Mouse (Mus musculus) heart, embryonic 12.5 days (tissue): Measurements from ENCODE around the gene Pnkd. TPM values are rescaled to one million over a fixed set of nuclear protein-coding genes. Genes with fewer than 3 reads are reported as not detected.

ENCODE experiments used
- ATAC-seq: fragments of 200-750 bp; cut with Nextera tagmentation; 2 replicates; pipeline ENCODE4 v1.8.0; 2017; ENCODE audit warnings: moderate TSS enrichment, moderate library complexity; ENCODE audit not compliant: insufficient number of reproducible peaks, low FRiP score
- H3K27ac ChIP-seq: fragments of 300-500 bp; sonication (generic); 2 replicates; pipeline ENCODE4 v1.5.1; 2016; ENCODE audit warnings: mild to moderate bottlenecking, moderate library complexity; ENCODE audit not compliant: poor library complexity, severe bottlenecking
- H3K27me3 ChIP-seq: fragments of 300-500 bp; sonication (generic); replicated peaks from 2 replicates; pipeline ENCODE4 v1.6.1; 2016; ENCODE audit warnings: mild to moderate bottlenecking, moderate library complexity
- H3K36me3 ChIP-seq: fragments of 300-500 bp; sonication (generic); 2 replicates; pipeline ENCODE4 v1.6.1; 2016; ENCODE audit warnings: mild to moderate bottlenecking, moderate library complexity
- H3K4me1 ChIP-seq: fragments of 300-500 bp; sonication (generic); replicated peaks from 2 replicates; pipeline ENCODE4 v1.6.1; 2016; ENCODE audit warnings: mild to moderate bottlenecking
- H3K4me2 ChIP-seq: fragments of 300-500 bp; sonication (generic); 2 replicates; pipeline ENCODE4 v1.6.1; 2016; ENCODE audit warnings: mild to moderate bottlenecking, moderate library complexity
- H3K4me3 ChIP-seq: fragments of 300-500 bp; sonication (generic); 2 replicates; pipeline ENCODE4 v1.5.1; 2016; ENCODE audit warnings: mild to moderate bottlenecking
- H3K9ac ChIP-seq: fragments of 300-500 bp; sonication (generic); 2 replicates; pipeline ENCODE4 v1.6.1; 2016; ENCODE audit warnings: mild to moderate bottlenecking, moderate library complexity
- H3K9me3 ChIP-seq: fragments of 300-500 bp; sonication (generic); replicated peaks from 2 replicates; pipeline ENCODE4 v1.6.1; 2016; ENCODE audit warnings: mild to moderate bottlenecking, moderate library complexity
- WGBS: fragments of 180-500 bp; shearing (Covaris S2); methylation state at CpG from one replicate; pipeline ENCODE4 v1.1.7; 2016; 5-methylcytosine and 5-hydroxymethylcytosine counted together
- polyA plus RNA-seq: library from polyadenylated mRNA; unstranded; fragments of >200 nt; fragmentation: Nextera tagmentation; extraction: Ambion mirVana; gene quantifications from 2 replicates; pipeline ENCODE4 v1.2.1, GENCODE M21; 2016

Pnkd gene
- polyA plus RNA-seq, 1 experiment from 2014 or later, result 215 TPM

DNA sequence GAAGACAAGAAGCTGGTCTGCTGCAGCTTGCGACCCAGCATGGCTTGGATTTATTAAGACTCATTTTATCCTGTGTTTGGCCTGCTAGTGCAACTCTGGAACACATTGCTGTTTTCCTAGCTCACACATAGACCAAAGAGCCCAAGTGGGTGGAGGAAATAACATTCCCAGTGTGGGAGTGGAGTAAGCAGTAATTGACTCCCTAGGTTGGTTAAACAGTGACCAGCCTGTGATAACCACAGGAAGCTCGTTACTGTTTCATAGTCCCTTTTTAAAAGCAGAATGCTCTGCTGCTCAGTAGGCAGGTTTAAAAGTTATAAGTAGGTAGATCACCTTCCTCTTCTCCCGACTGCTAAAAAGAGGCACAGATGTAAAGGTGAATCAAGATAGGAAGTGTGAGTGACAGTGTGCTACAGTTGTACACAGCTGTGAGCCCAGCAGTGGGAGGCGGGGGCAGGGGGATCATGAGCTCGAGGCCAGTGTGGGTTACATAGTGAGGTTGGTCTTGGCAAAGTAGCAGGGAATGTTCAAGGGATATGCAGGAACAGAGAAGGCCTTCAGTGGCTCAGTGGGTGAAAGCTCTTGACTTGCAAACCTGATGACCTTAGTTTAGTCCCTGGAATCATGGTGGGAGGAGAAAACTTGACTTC is 35.3 kb upstream of the Pnkd start:
- H3K27ac ChIP-seq, result peak overlapping the region; percentile 89
- no peaks in the 10 kb centered on the region for H3K27me3 ChIP-seq
- ATAC-seq, result no peak
- peaks cover 54% of the 10 kb centered on the region for H3K36me3 ChIP-seq
- H3K4me1 ChIP-seq, result peaks cover 38% of the 10 kb centered on the region
- no peaks in the 10 kb centered on the region for H3K9me3 ChIP-seq
- H3K4me2 ChIP-seq, result no peak overlapping the region
- peak overlapping the region; percentile 42; the same call in 1 of the 2 replicates for H3K9ac ChIP-seq
- 66% methylated on average over 5 of the region's 5 CpGs for WGBS
- H3K4me3 ChIP-seq, result no peak overlapping the region

DNA sequence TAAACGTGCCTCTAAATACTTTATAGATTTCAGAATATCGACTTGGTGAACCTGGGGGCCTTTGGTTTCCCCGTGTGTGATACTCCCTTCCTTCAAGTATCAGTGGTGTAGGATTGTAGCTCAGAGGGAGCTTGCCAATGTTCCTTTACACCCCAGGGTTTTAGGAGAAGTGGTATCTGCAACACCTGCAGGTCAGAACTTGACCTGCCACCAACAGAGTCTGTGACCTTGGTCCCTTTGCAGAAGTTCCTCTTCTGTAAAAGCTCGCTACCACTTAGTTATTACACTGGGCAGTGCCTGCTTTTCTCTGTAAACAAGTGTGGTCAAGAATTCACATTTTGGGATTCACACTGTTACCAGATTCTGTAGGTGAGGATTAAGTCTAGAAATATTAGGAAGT is 34.6 kb upstream of the Pnkd start:
- H3K27ac ChIP-seq, result no peak overlapping the region
- H3K27me3 ChIP-seq, result no peaks in the 10 kb centered on the region
- 87% methylated on average over 4 of the region's 4 CpGs for WGBS
- H3K4me2 ChIP-seq, result no peak overlapping the region
- no peak overlapping the region for H3K9ac ChIP-seq
- no peaks in the 10 kb centered on the region for H3K9me3 ChIP-seq
- peaks cover 58% of the 10 kb centered on the region for H3K36me3 ChIP-seq
- H3K4me3 ChIP-seq, result no peak overlapping the region
- no peak for ATAC-seq
- H3K4me1 ChIP-seq, result peaks cover 31% of the 10 kb centered on the region

DNA sequence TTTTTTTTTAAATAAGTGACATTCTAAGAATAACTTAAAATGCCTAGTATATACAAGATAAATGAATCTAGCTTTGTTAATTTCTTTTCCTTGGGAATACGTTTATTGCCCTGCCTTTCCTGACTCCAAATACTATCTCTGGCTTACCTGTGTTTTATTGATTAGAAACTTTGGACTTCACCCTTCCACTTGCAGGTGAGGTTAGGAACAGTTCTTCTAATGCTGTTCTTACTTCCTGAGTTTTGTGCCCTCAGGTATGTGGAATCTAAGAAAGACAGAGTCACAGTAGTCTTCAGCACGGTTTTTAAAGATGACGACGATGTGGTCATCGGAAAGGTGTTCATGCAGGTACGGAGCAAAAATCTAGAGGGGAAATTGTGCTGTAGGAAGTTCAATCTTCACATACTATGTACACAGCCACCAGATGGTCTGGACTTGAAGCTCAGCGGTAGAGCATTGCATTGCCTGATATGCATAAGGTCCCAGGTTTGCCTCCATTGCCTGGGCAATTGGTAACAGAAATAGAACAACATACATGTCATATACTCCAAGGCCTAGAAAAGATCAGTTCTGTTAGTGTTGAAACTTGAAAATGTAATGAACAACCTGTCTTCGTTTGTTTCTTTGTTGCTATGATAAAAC is 28.9 kb upstream of the Pnkd start:
- Histone ChIP-seq H3K9me3 (no peaks in the 10 kb centered on the region), H3K27me3 (no peaks in the 10 kb centered on the region), H3K4me2 (no peak overlapping the region), H3K4me3 (no peak overlapping the region), H3K27ac (no peak overlapping the region), H3K36me3 (peaks cover 81% of the 10 kb centered on the region), H3K4me1 (peaks cover 23% of the 10 kb centered on the region), H3K9ac (no peak overlapping the region)
- ATAC-seq, result no peak
- 93% methylated on average over 8 of the region's 8 CpGs for WGBS

DNA sequence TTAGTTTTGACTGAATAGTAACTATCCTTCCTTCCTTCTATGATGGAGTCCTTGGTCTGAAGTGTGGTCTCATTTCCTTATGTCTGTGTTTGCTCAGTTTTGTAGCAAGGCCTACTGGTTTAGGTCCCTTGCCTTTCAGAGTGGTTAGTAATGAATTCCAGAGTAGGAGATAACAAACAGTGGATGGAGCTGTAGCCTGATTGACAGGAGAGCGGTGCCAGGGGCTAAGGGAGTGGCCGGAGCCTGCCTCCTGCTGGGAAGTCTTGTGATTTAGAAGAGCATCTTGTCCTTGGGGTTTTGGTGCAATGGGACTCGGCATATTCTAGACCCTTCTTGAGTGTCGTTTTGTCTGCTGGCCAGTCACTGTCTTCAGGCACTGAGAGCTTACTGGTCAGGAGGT is 27.9 kb upstream of the Pnkd start:
- Histone ChIP-seq H3K9ac (no peak overlapping the region), H3K27ac (peak overlapping the region; percentile 67), H3K36me3 (peaks cover 80% of the 10 kb centered on the region), H3K27me3 (no peaks in the 10 kb centered on the region), H3K4me1 (peaks cover 23% of the 10 kb centered on the region), H3K4me3 (no peak overlapping the region), H3K9me3 (no peaks in the 10 kb centered on the region), H3K4me2 (no peak overlapping the region)
- no peak; the same call in 1 of the 2 replicates for ATAC-seq
- 38% methylated on average over 4 of the region's 4 CpGs for WGBS

DNA sequence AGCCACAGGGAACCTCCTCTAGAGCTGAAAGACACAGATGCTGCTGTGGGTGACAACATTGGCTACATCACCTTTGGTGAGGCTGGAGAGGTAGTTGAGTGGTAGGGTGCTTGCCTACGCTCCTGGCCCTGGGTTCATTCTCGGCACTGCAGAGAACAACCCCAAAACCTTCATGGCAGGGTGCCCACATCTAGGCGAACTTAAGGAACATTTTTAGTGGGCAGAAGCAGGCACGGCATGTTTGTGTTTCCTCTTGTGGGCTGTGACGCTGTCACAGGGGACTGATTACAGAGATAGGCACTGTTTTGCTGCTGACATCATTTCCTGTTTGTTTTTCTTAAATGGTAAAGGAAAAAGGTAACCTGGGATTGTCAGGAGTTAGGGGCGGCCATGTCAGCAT is 22.2 kb upstream of the Pnkd start:
- ATAC-seq, result no peak
- peaks cover 11% of the 10 kb centered on the region for H3K4me1 ChIP-seq
- no peak overlapping the region for H3K4me3 ChIP-seq
- peaks cover 93% of the 10 kb centered on the region for H3K36me3 ChIP-seq
- H3K27ac ChIP-seq, result no peak overlapping the region
- 65% methylated on average over 6 of the region's 6 CpGs for WGBS
- H3K9ac ChIP-seq, result no peak overlapping the region
- H3K27me3 ChIP-seq, result no peaks in the 10 kb centered on the region
- H3K4me2 ChIP-seq, result no peak overlapping the region
- H3K9me3 ChIP-seq, result no peaks in the 10 kb centered on the region

DNA sequence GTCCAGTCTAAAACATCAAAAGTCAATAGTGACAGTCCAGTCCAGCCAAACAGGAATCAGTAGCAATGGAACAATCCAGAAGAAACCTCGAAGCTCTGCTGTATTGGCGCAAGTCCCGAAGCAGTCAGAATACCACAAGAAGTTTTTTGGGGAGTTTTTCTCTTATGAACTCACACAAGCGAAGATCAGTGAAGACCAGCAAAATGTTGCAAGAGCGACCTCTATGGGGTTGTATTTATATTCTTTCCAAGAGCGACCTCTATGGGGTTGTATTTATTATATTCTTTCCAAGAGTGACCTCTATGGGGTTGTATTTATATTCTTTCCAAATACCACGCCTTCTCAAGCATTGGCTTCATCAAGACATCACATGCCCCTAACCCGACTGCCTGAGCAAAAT is 16.0 kb upstream of the Pnkd start:
- Histone ChIP-seq H3K36me3 (peaks cover 53% of the 10 kb centered on the region), H3K4me2 (no peak overlapping the region), H3K4me1 (peaks cover 35% of the 10 kb centered on the region), H3K4me3 (no peak overlapping the region), H3K9me3 (no peaks in the 10 kb centered on the region), H3K27me3 (no peaks in the 10 kb centered on the region), H3K9ac (no peak overlapping the region), H3K27ac (no peak overlapping the region)
- no peak for ATAC-seq
- 86% methylated on average over 8 of the region's 8 CpGs for WGBS

DNA sequence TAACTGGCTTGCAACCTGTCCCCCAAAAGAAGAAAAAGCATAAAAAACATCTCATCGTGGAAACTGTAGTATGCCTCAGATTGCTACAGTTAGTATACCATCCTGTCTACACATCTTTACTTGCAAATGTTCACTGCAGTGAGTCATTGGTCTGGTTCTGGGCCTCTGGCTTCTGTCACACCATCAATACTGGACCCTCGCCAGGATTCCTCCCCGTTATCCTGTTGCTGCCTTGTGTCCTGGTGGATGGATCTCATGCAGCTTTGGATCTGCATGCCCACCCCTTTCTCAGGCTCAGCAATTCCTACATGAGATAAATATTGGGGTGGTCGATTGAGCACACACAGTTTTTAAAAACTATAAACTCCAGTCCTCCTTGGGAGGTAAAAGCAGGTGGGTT is 13.1 kb upstream of the Pnkd start:
- Histone ChIP-seq H3K27ac (peak overlapping the region; percentile 48), H3K4me1 (peaks cover 64% of the 10 kb centered on the region)

DNA sequence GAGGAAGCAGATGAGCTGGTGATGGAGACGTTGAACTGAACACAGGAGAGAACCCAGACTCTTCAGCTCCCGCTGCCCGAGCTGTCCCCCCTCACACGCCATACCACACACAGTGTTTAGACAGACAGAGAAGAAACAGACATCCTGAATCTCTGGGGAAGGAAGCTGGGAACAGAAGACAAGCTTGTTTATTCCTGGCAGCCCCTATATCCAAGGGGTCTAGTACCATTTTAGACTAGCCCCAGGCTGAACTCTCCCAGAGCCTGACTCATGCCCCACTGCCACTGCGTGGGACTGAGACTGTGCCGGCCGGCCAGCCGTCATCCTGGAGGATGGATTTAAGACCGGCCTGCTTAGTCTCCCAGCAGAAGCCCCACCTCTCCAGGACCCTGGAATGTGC is 9.7 kb upstream of the Pnkd start:
- Histone ChIP-seq H3K36me3 (peaks cover 15% of the 10 kb centered on the region), H3K27ac (peak overlapping the region; percentile 53), H3K4me2 (peak overlapping the region; percentile 18), H3K4me1 (peaks cover 83% of the 10 kb centered on the region), H3K9ac (0 out of 2 replicates have a peak overlapping the region, but pooled peaks have one; percentile 2), H3K4me3 (no peak overlapping the region), H3K9me3 (no peaks in the 10 kb centered on the region), H3K27me3 (no peaks in the 10 kb centered on the region)
- ATAC-seq, result peak; percentile 76
- 9% methylated on average over 9 of the region's 9 CpGs for WGBS

More for the DNA sequence above, 13.1 kb upstream of the Pnkd start:
- peak; percentile 53 for ATAC-seq
- 26% methylated on average over 4 of the region's 4 CpGs for WGBS
- H3K36me3 ChIP-seq, result peaks cover 24% of the 10 kb centered on the region
- H3K4me3 ChIP-seq, result no peak overlapping the region
- H3K4me2 ChIP-seq, result no peak overlapping the region
- H3K9ac ChIP-seq, result no peak overlapping the region
- H3K9me3 ChIP-seq, result no peaks in the 10 kb centered on the region
- no peaks in the 10 kb centered on the region for H3K27me3 ChIP-seq

DNA sequence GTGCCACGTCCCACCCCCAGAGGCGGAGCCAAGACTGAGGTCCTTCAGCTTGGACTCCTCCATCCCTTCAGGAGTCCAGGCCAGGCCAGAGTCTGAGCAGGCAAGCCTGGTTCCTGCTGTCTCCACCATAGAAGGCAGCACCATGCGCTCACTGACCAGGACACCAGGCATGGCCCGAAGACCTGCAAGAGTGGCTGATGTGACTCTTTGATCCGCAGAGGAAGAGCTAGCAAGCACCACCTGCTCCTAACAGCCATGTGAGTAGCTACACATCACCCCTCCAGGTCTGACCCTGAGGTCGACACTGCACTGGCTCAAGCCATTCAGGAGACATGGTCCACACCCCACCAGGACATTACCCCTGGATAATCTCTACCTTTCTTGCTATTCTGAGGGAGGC is 7.7 kb upstream of the Pnkd start:
- no peak overlapping the region for H3K27ac ChIP-seq
- H3K4me2 ChIP-seq, result no peak overlapping the region
- H3K36me3 ChIP-seq, result peaks cover 35% of the 10 kb centered on the region
- no peak overlapping the region for H3K9ac ChIP-seq
- no peaks in the 10 kb centered on the region for H3K27me3 ChIP-seq
- no peaks in the 10 kb centered on the region for H3K9me3 ChIP-seq
- ATAC-seq, result no peak
- H3K4me1 ChIP-seq, result peaks cover 68% of the 10 kb centered on the region
- 58% methylated on average over 6 of the region's 6 CpGs for WGBS
- no peak overlapping the region for H3K4me3 ChIP-seq

DNA sequence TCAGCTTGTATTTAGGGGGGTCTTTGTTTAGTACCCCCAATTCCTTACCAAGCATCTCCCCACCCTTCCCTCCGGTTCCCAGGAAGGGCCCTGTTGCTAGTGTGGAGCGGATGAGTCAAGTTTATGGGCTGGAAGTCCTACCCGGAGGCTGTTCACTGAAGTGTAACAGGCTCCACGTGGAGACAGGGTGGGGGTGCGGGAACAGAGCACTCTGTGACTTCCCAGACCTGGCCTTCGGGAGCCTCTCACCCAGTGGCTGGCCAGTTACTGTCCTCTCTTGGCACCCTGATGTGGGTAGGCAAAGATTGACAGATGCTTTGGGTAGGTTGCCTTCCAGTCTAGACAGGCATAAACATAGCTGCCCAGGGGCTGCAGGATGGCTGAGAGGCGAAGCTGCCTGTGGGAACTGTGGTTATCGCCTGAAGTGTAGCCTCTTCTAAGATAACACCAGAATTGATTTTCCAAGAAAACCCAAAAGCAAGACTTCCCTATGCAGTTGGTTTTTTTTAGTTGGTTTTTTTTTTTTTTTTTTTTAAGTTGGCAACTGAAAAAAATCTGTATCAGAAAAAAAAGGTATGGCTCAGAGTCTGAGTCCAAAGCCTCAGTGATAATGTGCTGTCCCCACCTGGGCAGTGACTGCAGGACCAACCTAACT is 6.7 kb upstream of the Pnkd start:
- Histone ChIP-seq H3K27me3 (no peaks in the 10 kb centered on the region), H3K9me3 (no peaks in the 10 kb centered on the region), H3K4me2 (no peak overlapping the region), H3K27ac (no peak overlapping the region), H3K36me3 (peaks cover 45% of the 10 kb centered on the region), H3K4me1 (peaks cover 71% of the 10 kb centered on the region), H3K9ac (no peak overlapping the region; the same call in 1 of the 2 replicates), H3K4me3 (no peak overlapping the region)
- no peak for ATAC-seq
- 46% methylated on average over 8 of the region's 8 CpGs for WGBS

DNA sequence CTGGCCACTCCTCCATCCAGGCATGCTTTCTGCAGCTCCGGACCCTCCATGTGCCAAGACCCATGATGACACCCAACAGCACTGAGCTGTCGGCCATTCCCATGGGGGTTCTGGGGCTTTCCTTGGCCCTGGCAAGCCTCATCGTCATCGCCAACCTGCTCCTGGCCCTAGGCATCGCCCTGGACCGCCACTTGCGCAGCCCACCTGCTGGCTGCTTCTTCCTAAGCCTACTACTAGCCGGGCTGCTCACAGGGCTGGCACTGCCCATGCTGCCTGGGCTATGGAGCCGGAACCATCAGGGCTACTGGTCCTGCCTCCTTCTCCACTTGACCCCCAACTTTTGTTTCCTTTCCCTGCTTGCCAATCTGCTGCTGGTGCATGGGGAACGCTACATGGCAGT is 6.2 kb upstream of the Pnkd start, which contains the start of gene Gpbar1:
TSS of gene Gpbar1 (plus strand) at position 13 of the 400 bp plus-strand sequence.
- ATAC-seq, result no peak
- Histone ChIP-seq H3K4me2 (no peak within 1 kb of the TSS), H3K4me1 (peaks cover 71% of the 10 kb centered on the region), H3K9me3 (no peaks in the 10 kb centered on the region), H3K27me3 (no peaks in the 10 kb centered on the region), H3K9ac (no peak within 1 kb of the TSS; the same call in 1 of the 2 replicates), H3K36me3 (peaks cover 48% of the 10 kb centered on the region), H3K27ac (no peak within 1 kb of the TSS), H3K4me3 (no peak within 1 kb of the TSS)
- WGBS, result 90% methylated on average over 10 of the region's 10 CpGs
